Mouse (Mus musculus): ENCODE measurements around the gene Gypa. TPM values are rescaled to one million over a fixed set of nuclear protein-coding genes. Genes with fewer than 3 reads are reported as not detected.

Gypa gene
- polyA plus RNA-seq (2014; fragmentation: Illumina TruSeq; extraction: RNeasy Lipid Tissue Mini Kit (QIAGEN cat#74804); ENCODE audit: low read depth, low replicate concordance), result 0.41 TPM

DNA sequence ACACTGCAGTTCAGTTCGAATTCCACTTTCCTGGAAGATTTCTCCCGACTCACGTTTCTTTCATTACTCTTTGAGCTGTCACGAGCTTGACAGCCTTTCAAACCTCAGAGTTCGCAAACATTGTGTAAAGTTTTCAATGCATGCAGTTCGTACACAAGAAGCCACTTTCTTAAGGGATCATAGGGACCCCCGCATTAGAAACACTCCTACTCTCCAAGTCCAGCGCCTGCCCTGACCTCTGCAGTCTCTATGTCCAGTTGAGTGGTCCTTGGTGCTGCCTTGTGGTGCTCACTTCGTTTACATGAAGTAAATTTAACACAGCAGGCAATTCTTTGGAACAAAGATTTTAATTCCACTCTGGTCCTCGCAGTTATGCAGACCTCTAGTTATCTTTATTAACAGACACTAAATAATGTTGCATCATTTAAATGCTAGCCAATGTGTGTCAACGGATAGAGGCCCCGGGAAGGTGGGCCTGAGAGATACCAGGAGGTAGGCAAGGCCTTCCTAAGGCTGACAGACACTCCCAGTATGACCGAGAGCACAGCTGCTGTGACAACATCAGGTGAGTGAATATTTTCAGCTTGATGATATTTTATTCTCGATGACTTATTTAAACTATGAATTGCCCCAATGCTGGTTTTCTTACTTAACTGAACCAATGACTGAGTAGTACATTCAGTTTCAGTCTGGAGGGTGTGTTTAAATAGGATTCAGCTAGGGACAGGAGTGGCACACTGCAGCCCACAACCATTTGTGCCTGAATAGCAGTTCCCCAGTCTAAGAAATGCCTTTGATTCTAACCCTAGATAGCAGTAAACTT lies at the start of gene Gypa:
TSS of gene Gypa (plus strand) at position 259 of the 823 bp plus-strand sequence.

Other genes with a start within 250 kb of the Gypa start
- gene Frem3, start 117.3 kb downstream of the Gypa start, polyA plus RNA-seq (2014; fragmentation: Illumina TruSeq; extraction: RNeasy Lipid Tissue Mini Kit (QIAGEN cat#74804); ENCODE audit: low read depth, low replicate concordance), result not detected
- 241 TPM for gene Smarca5, start 245.7 kb downstream of the Gypa start, polyA plus RNA-seq (2014; fragmentation: Illumina TruSeq; extraction: RNeasy Lipid Tissue Mini Kit (QIAGEN cat#74804); ENCODE audit: low read depth, low replicate concordance)

All from adrenal gland, adult 10 weeks (tissue).